Mouse (Mus musculus) heart, postnatal 0 days (tissue): Measurements from ENCODE around the gene Spag7.

Experiments
- CTCF ChIP-seq: IDR thresholded peaks from 2 replicates; pipeline ENCODE4 v1.5.1; 2016; ENCODE audit warnings: antibody characterized with exemption, control low read depth, low read depth
- EP300 ChIP-seq: IDR thresholded peaks from 2 replicates; pipeline ENCODE4 v1.6.1; 2016; ENCODE audit warnings: antibody characterized with exemption, low read depth

- TF ChIP-seq CTCF (no peak), EP300 (no peak)
Observed at GRCm38 (mm10) chr11:70649185-70649734, 20.0 kb downstream of the Spag7 start.
